Mouse (Mus musculus) liver, embryonic 14.5 days (tissue): Measurements from ENCODE around the gene Hist2h3c1.

Experiments
- CTCF ChIP-seq: IDR thresholded peaks from 2 replicates; pipeline ENCODE4 v1.5.1; 2016; ENCODE audit warnings: antibody characterized with exemption, low read depth, control low read depth
- EP300 ChIP-seq: IDR thresholded peaks from 2 replicates; pipeline ENCODE4 v1.6.1; 2016; ENCODE audit warnings: antibody characterized with exemption, low read depth

DNA sequence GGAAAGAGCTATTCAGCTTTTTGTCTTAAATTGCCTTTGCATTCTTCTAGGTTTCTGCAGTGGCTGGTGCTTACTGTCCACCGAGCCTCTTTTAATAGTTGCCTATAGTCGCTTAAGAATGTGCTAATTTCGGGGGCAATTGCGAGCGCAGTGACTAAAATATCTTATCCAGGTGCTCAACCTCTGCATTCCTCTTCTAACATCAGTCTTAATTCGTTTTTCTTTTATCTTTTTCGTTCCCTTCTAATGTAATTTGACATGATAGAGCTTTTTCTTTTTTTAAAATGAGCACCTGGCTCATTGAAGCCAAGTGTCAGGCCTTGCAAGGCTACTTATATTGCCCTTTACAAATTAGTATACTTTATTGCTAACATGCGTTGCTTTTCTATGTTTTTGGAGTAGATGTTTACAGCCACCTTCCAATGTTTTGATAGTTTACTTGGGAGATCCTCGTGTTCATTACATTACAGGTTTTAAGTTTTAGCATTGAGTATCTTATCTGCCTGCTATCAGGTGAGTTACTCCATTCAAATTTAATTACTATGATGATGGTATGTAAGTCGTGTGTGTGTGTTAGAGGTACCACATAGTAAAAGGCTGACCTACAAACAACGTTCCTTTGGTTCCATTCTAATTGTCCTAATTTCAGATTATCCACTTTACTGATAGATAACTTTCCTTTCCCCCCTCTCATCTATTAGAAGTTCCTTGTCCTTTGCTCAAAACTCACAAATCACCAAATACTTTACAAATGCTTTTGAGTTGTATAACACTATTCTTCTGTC is 1.1 kb downstream of the Hist2h3c1 start:
- no peak for TF ChIP-seq CTCF
- peak; percentile 3; the same call in 1 of the 2 replicates for TF ChIP-seq EP300
